In genomic region chr13:58007256-58008037, GRCm38 (mm10) we compare ENCODE assay signal across 10 mouse cellular contexts.
A peak's percentile ranks its signal among the peaks of the same experiment; 100 is the strongest.
DNase-seq lines count a peak whose midpoint lies in the region; ATAC-seq and TF ChIP-seq lines count a peak whose summit lies in the region.
"Had no signal": no experiment of that assay in that cellular context is flagged by ENCODE, and none has a peak within 500 bp of the region (broad histone marks: within the 10 kb centered on the region; RNA-seq: fewer than 3 reads in every experiment).

No protein-coding gene starts in this region.

- no peaks in the 10 kb centered on the region for H3K27me3 ChIP-seq in testis, adult 2 months (ENCODE audit: control insufficient read depth, insufficient read depth, low read length)
- no peaks in the 10 kb centered on the region for H3K27me3 ChIP-seq in limb, embryonic 10.5 days (ENCODE audit: low read depth, poor library complexity, severe bottlenecking)
- H3K27me3 ChIP-seq in stomach, postnatal 0 days (ENCODE audit: control insufficient read depth, insufficient read depth, low read length), result no peaks in the 10 kb centered on the region
- no peaks in the 10 kb centered on the region for H3K27me3 ChIP-seq in forebrain, embryonic 14.5 days (replicated peaks; ENCODE audit: control insufficient read depth, insufficient read depth, low read length)
- H3K27me3 ChIP-seq in forebrain, embryonic 15.5 days, result no peaks in the 10 kb centered on the region
- H3K27me3 ChIP-seq: embryonic facial prominence, embryonic 13.5 days had no signal

- ATAC-seq in stomach, postnatal 0 days (ENCODE audit: low FRiP score, low TSS enrichment), result peak; percentile 74
- ATAC-seq in forebrain, embryonic 14.5 days, result no peak
- ATAC-seq in forebrain, embryonic 15.5 days (replicated peaks), result no peak

- no peak overlapping the region for H3K9ac ChIP-seq in stomach, postnatal 0 days (ENCODE audit: low read length)
- no peak overlapping the region for H3K9ac ChIP-seq in forebrain, embryonic 14.5 days (ENCODE audit: low read length)
- H3K9ac ChIP-seq in forebrain, embryonic 15.5 days (replicated peaks), result no peak overlapping the region
- H3K9ac ChIP-seq: embryonic facial prominence, embryonic 13.5 days had no signal

- peaks cover 6% of the 10 kb centered on the region for H3K4me1 ChIP-seq in testis, adult 2 months (ENCODE audit: control insufficient read depth, insufficient read depth, low read length)
- peaks cover 51% of the 10 kb centered on the region for H3K4me1 ChIP-seq in limb, embryonic 10.5 days
- H3K4me1 ChIP-seq in stomach, postnatal 0 days (replicated peaks; ENCODE audit: control insufficient read depth, insufficient read depth), result no peaks in the 10 kb centered on the region
- H3K4me1 ChIP-seq in forebrain, embryonic 14.5 days (ENCODE audit: control insufficient read depth, insufficient read depth, low read length), result no peaks in the 10 kb centered on the region
- H3K4me1 ChIP-seq in forebrain, embryonic 15.5 days, result no peaks in the 10 kb centered on the region

- TF ChIP-seq CTCF in testis, adult 2 months (IDR thresholded peaks at IDR 0.05; ENCODE audit: control insufficient read depth, insufficient read depth, insufficient replicate concordance, low read depth, low read length), result no peak
- TF ChIP-seq CTCF in stomach, postnatal 0 days (IDR thresholded peaks at IDR 0.05; ENCODE audit: low read depth), result no peak

- H3K4me3 ChIP-seq in testis, adult 2 months (ENCODE audit: control insufficient read depth, low read depth, low read length), result peak overlapping the region; percentile 81
- no peak overlapping the region for H3K4me3 ChIP-seq in limb, embryonic 10.5 days
- H3K4me3 ChIP-seq in stomach, postnatal 0 days (ENCODE audit: low read depth, low read length), result no peak overlapping the region
- H3K4me3 ChIP-seq in forebrain, embryonic 14.5 days (ENCODE audit: low read depth, low read length), result no peak overlapping the region
- no peak overlapping the region for H3K4me3 ChIP-seq in forebrain, embryonic 15.5 days
- H3K4me3 ChIP-seq: embryonic facial prominence, embryonic 13.5 days had no signal

- no peak for DNase-seq in testis, postnatal 10 days (ENCODE audit: low spot score)
- peak; percentile 39 for DNase-seq in forelimb bud, embryonic 11.5 days (ENCODE audit: low read depth, low spot score)
- no peak for DNase-seq in limb, embryonic 10.5 days (ENCODE audit: low spot score)
- DNase-seq in stomach, postnatal 0 days (ENCODE audit: low spot score), result peak; percentile 49
- no peak for DNase-seq in frontal cortex, postnatal 36 days (ENCODE audit: low spot score in 2 of 2)
- DNase-seq in forebrain, embryonic 14.5 days (ENCODE audit: low spot score), result no peak
- DNase-seq: liver had no signal

- H3K36me3 ChIP-seq in testis, adult 2 months (ENCODE audit: control insufficient read depth, insufficient read depth, low read length), result no peaks in the 10 kb centered on the region
- peaks cover 5% of the 10 kb centered on the region; the same call in 1 of the 2 replicates for H3K36me3 ChIP-seq in limb, embryonic 10.5 days
- H3K36me3 ChIP-seq in stomach, postnatal 0 days (ENCODE audit: control insufficient read depth, insufficient read depth, low read length), result no peaks in the 10 kb centered on the region
- no peaks in the 10 kb centered on the region for H3K36me3 ChIP-seq in forebrain, embryonic 14.5 days (ENCODE audit: control insufficient read depth, insufficient read depth, low read length)
- H3K36me3 ChIP-seq in forebrain, embryonic 15.5 days, result no peaks in the 10 kb centered on the region

- peak overlapping the region; percentile 45; the same call in 1 of the 2 replicates for H3K27ac ChIP-seq in testis, adult 2 months (ENCODE audit: control insufficient read depth, insufficient read depth, low read depth, low read length)
- H3K27ac ChIP-seq in limb, embryonic 10.5 days, result 0 out of 2 replicates have a peak overlapping the region, but pooled peaks have one; percentile 3
- no peak overlapping the region for H3K27ac ChIP-seq in stomach, postnatal 0 days (replicated peaks)
- no peak overlapping the region for H3K27ac ChIP-seq in forebrain, embryonic 14.5 days (ENCODE audit: low read depth, low read length)
- H3K27ac ChIP-seq in forebrain, embryonic 15.5 days (replicated peaks), result no peak overlapping the region
- H3K27ac ChIP-seq: embryonic facial prominence, embryonic 13.5 days had no signal

- 41% methylated on average over 16 of the region's 16 CpGs for WGBS in limb, embryonic 10.5 days
- WGBS in stomach, postnatal 0 days, result 41% methylated on average over 15 of the region's 16 CpGs
- WGBS in forebrain, embryonic 14.5 days, result 60% methylated on average over 16 of the region's 16 CpGs
- WGBS in forebrain, embryonic 15.5 days, result 62% methylated on average over 16 of the region's 16 CpGs

- no peak for TF ChIP-seq POLR2A in testis, adult 2 months (IDR thresholded peaks at IDR 0.05; ENCODE audit: control insufficient read depth, low read depth, low read length)

- no peak for TF ChIP-seq EP300 in stomach, postnatal 0 days (optimal IDR thresholded peaks at IDR 0.05)

- H3K4me2 ChIP-seq in stomach, postnatal 0 days (replicated peaks; ENCODE audit: low read depth), result no peak overlapping the region
- no peak overlapping the region for H3K4me2 ChIP-seq in forebrain, embryonic 14.5 days (ENCODE audit: low read length)
- no peak overlapping the region for H3K4me2 ChIP-seq in forebrain, embryonic 15.5 days (replicated peaks)
- H3K4me2 ChIP-seq: embryonic facial prominence, embryonic 13.5 days had no signal

- no peaks in the 10 kb centered on the region for H3K9me3 ChIP-seq in limb, embryonic 10.5 days (replicated peaks)
- no peaks in the 10 kb centered on the region for H3K9me3 ChIP-seq in stomach, postnatal 0 days (ENCODE audit: control insufficient read depth, low read length)
- H3K9me3 ChIP-seq in forebrain, embryonic 14.5 days (replicated peaks; ENCODE audit: control insufficient read depth, low read length), result no peaks in the 10 kb centered on the region
- no peaks in the 10 kb centered on the region for H3K9me3 ChIP-seq in forebrain, embryonic 15.5 days
- H3K9me3 ChIP-seq: embryonic facial prominence, embryonic 13.5 days had no signal

Comparison
In these comparisons a context has a peak if more than half of its experiments do, and no peak if none do; other contexts are left out.
1. H3K27ac ChIP-seq: peak in testis, adult 2 months (single experiment) and limb, embryonic 10.5 days (single experiment); none in stomach, postnatal 0 days (single experiment), forebrain, embryonic 14.5 days (single experiment) and forebrain, embryonic 15.5 days (single experiment).
2. DNase-seq: peak in forelimb bud, embryonic 11.5 days (single experiment) and stomach, postnatal 0 days (single experiment); none in testis, postnatal 10 days (single experiment), limb, embryonic 10.5 days (single experiment), frontal cortex, postnatal 36 days (0 of 2) and forebrain, embryonic 14.5 days (single experiment).